Mouse (Mus musculus) cerebellum, adult 2 months (tissue): ENCODE data around the gene Tns1.

Experiments used
- CTCF ChIP-seq: fragments of 200-500 bp; IDR thresholded peaks from 2 replicates; pipeline ENCODE4 v1.5.1; 2011; ENCODE audit warnings: low read depth, mild to moderate bottlenecking, control low read depth, low read length, moderate library complexity, borderline replicate concordance; ENCODE audit not compliant: insufficient read depth
- POLR2A ChIP-seq: fragments of 200-500 bp; IDR thresholded peaks from 2 replicates; pipeline ENCODE4 v1.6.1; 2011; ENCODE audit warnings: low read length, control low read depth, borderline replicate concordance; ENCODE audit not compliant: insufficient read depth

DNA sequence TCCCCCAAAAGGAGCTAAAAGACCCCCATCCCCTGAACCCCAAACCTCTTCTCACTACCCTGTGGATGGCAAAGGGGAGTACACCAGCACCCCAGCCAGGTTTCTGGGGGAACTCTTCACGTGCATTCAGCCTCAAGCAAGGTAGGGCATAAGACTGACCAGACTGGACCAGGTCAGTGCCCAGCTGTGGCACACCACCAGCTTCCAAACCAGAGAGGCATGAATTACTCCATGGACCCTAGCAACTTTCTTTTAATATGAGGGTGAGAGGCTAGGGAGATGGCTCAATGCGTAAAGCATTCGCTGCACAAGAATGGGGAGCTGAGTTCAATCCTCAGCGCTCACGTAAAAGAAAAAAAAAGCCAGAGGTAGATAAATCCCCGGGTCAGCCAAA, 170.2 kb downstream of the Tns1 start:
- no peak for TF ChIP-seq CTCF
- no peak for TF ChIP-seq POLR2A
